Mouse (Mus musculus) embryonic facial prominence, embryonic 11.5 days (tissue): Measurements from ENCODE around the gene Lpin1. TPM values are rescaled to one million over a fixed set of nuclear protein-coding genes. Genes with fewer than 3 reads are reported as not detected.

ENCODE experiments used
- ATAC-seq: fragments of 200-750 bp; cut with Nextera tagmentation; replicated peaks from 2 replicates; pipeline ENCODE4 v1.8.0; 2017; ENCODE audit warnings: low read depth; ENCODE audit not compliant: insufficient number of reproducible peaks, low FRiP score, low TSS enrichment
- DNase-seq: peaks from one replicate; pipeline ENCODE4 v3.0.0-alpha.2; 2015; ENCODE audit warnings: low spot score
- H3K27ac ChIP-seq: fragments of 300-500 bp; sonication (generic); replicated peaks from 2 replicates; pipeline ENCODE4 v1.5.1; 2014; ENCODE audit warnings: mild to moderate bottlenecking, low read depth, low read length, control low read depth
- H3K27me3 ChIP-seq: fragments of 300-500 bp; sonication (generic); 2 replicates; pipeline ENCODE4 v1.6.1; 2014; ENCODE audit warnings: mild to moderate bottlenecking, low read length, moderate library complexity, mixed read lengths; ENCODE audit not compliant: control insufficient read depth, insufficient read depth
- H3K36me3 ChIP-seq: fragments of 300-500 bp; sonication (generic); replicated peaks from 2 replicates; pipeline ENCODE4 v1.6.1; 2014; ENCODE audit warnings: low read depth, mild to moderate bottlenecking, low read length, moderate library complexity, mixed read lengths; ENCODE audit not compliant: control insufficient read depth, insufficient read depth
- H3K4me1 ChIP-seq: fragments of 300-500 bp; sonication (generic); 2 replicates; pipeline ENCODE4 v1.6.1; 2014; ENCODE audit warnings: low read length, mixed read lengths; ENCODE audit not compliant: control insufficient read depth, insufficient read depth
- H3K4me2 ChIP-seq: fragments of 300-500 bp; sonication (generic); 2 replicates; pipeline ENCODE4 v1.6.1; 2014; ENCODE audit warnings: low read depth, mild to moderate bottlenecking, control low read depth, low read length, moderate library complexity
- H3K4me3 ChIP-seq: fragments of 300-500 bp; sonication (generic); 2 replicates; pipeline ENCODE4 v1.5.1; 2014; ENCODE audit warnings: low read depth, low read length, control low read depth
- H3K9ac ChIP-seq: fragments of 300-500 bp; sonication (generic); replicated peaks from 2 replicates; pipeline ENCODE4 v1.6.1; 2014; ENCODE audit warnings: mild to moderate bottlenecking, control low read depth, low read length
- H3K9me3 ChIP-seq: fragments of 300-500 bp; sonication (generic); replicated peaks from 2 replicates; pipeline ENCODE4 v1.6.1; 2016; ENCODE audit warnings: mild to moderate bottlenecking, low read length, inconsistent platforms, mixed read lengths; ENCODE audit not compliant: control insufficient read depth
- WGBS: fragments of 180-500 bp; shearing (Covaris S2); extraction: QIAGEN DNeasy Blood & Tissue Kit; methylation state at CpG from one replicate; pipeline ENCODE4 v1.1.7; 2014; 5-methylcytosine and 5-hydroxymethylcytosine counted together
- polyA plus RNA-seq: library from polyadenylated mRNA; unstranded; fragments of >200 nt; fragmentation: Nextera tagmentation; extraction: Ambion mirVana; gene quantifications from 2 replicates; pipeline ENCODE4 v1.2.1, GENCODE M21; 2014

Gene Lpin1
- polyA plus RNA-seq, 1 experiment from 2014 or later: 6.9 TPM

DNA sequence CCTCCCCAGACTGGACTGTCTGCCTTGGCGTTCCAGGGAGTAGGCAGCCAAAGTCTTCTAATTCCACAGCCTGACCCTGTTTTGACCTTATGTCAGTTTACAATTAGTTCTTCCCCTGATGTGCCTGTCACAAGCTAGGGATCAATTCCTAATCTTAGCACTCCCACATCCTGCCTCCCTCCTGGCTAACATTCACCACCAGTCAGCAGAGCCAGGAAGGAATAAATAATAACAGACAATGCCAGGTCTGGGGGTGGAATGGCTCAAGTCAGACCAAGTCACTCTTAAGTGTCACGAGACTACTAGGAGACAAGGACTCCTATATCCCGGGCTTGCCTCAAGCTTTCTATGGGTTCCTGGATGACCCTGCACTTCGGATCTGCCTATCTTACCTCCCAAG, 20.8 kb downstream of the Lpin1 start:
- H3K4me2 ChIP-seq: no peak overlapping the region; the same call in 1 of the 2 replicates
- DNase-seq: no peak
- peaks cover 6% of the 10 kb centered on the region for H3K4me1 ChIP-seq
- ATAC-seq: no peak; the same call in 1 of the 2 replicates
- 0 out of 2 replicates have a peak overlapping the region, but pooled peaks have one; percentile 38 for H3K27ac ChIP-seq
- no peak overlapping the region for H3K4me3 ChIP-seq
- WGBS: 26% methylated on average over 3 of the region's 4 CpGs
- H3K36me3 ChIP-seq: no peaks in the 10 kb centered on the region
- no peaks in the 10 kb centered on the region for H3K9me3 ChIP-seq
- no peaks in the 10 kb centered on the region for H3K27me3 ChIP-seq
- H3K9ac ChIP-seq: no peak overlapping the region

- Histone ChIP-seq H3K4me3 (peak overlapping the region; percentile 77), H3K9me3 (no peaks in the 10 kb centered on the region), H3K27me3 (no peaks in the 10 kb centered on the region), H3K4me2 (peak overlapping the region; percentile 84), H3K4me1 (peaks cover 6% of the 10 kb centered on the region), H3K9ac (peak overlapping the region; percentile 77), H3K36me3 (no peaks in the 10 kb centered on the region), H3K27ac (peak overlapping the region; percentile 13; the same call in 1 of the 2 replicates)
- ATAC-seq (peak; percentile 80), DNase-seq (peak; percentile 95)
- WGBS: under 1% methylated on average over 34 of the region's 36 CpGs
Measured at GRCm38 (mm10) chr12:16589204-16589949, 21.4 kb downstream of the Lpin1 start.

DNA sequence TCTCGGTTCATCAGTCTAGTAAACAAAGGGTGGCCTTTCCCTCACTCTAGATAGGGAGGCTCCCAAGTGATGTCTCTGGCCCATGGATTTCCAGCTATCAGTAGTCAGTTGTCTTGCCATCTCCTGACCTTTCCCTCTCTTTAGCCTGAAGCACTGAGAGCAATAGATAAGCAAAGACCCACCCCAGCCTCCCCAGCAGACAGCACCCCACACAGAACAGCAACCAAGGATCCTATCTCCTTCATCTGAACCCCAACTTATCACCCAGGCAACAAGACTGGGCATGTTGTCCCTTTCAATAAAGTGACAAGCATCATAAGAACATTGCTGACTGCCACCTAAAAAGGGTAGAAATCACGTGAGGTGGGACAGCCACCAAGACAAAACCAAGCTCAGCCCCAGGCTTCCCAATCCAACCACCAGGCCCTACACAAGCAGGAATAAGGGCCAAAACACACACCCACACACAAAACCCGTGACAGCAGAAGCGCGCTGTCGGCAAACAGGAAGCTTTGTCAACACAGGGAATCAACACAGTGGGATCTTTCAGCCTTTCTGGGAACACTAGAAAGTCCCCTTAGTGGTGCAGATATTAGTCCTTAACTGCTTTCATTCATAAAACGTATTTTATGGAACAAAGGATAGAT, 22.2 kb downstream of the Lpin1 start:
- DNase-seq (no peak), ATAC-seq (no peak)
- Histone ChIP-seq H3K27ac (no peak overlapping the region), H3K9me3 (no peaks in the 10 kb centered on the region), H3K36me3 (no peaks in the 10 kb centered on the region), H3K9ac (peak overlapping the region; percentile 77; the same call in 1 of the 2 replicates), H3K4me1 (peaks cover 6% of the 10 kb centered on the region), H3K4me3 (peak overlapping the region; percentile 77), H3K4me2 (peak overlapping the region; percentile 84), H3K27me3 (no peaks in the 10 kb centered on the region)
- WGBS: 25% methylated on average over 7 of the region's 7 CpGs

GRCm38 (mm10) chr12:16587767-16588166, 23.0 kb downstream of the Lpin1 start:
- no peaks in the 10 kb centered on the region for H3K9me3 ChIP-seq
- no peak overlapping the region; the same call in 1 of the 2 replicates for H3K4me2 ChIP-seq
- no peaks in the 10 kb centered on the region for H3K27me3 ChIP-seq
- H3K9ac ChIP-seq: no peak overlapping the region
- no peaks in the 10 kb centered on the region for H3K36me3 ChIP-seq
- no peak for DNase-seq
- H3K27ac ChIP-seq: no peak overlapping the region
- WGBS: 67% methylated on average over 5 of the region's 5 CpGs
- no peak for ATAC-seq
- H3K4me1 ChIP-seq: peaks cover 6% of the 10 kb centered on the region
- H3K4me3 ChIP-seq: no peak overlapping the region

- H3K27ac ChIP-seq: no peak overlapping the region
- 84% methylated on average over 2 of the region's 2 CpGs for WGBS
- DNase-seq: no peak
- H3K9me3 ChIP-seq: no peaks in the 10 kb centered on the region
- H3K4me2 ChIP-seq: no peak overlapping the region
- no peak overlapping the region for H3K9ac ChIP-seq
- H3K27me3 ChIP-seq: no peaks in the 10 kb centered on the region
- H3K4me3 ChIP-seq: no peak overlapping the region
- H3K4me1 ChIP-seq: peaks cover 5% of the 10 kb centered on the region
- H3K36me3 ChIP-seq: no peaks in the 10 kb centered on the region
- ATAC-seq: no peak
Measured at GRCm38 (mm10) chr12:16587111-16587510, 23.7 kb downstream of the Lpin1 start.

DNA sequence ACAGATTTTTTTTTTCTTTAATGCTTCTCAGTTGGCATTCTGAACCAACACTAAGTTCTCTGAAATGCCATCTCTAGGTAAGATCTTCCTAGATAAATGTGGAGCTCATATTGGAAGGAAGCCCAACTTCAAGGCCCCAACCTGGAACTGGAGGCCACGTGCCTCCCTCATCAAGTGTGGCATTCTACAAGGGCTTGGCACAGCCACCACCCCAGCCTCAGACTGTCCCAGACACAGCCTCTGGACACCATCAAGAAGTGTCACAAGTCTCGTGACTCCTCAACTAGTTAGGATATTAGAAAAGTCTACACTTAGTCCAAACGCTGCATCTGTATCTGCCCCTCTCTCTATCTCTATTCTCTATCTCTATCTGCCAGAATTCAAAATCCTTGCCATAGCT, 25.8 kb downstream of the Lpin1 start:
- no peak overlapping the region for H3K9ac ChIP-seq
- ATAC-seq (no peak), DNase-seq (no peak)
- H3K4me2 ChIP-seq: no peak overlapping the region
- no peak overlapping the region for H3K27ac ChIP-seq
- 86% methylated on average over 3 of the region's 3 CpGs for WGBS
- H3K9me3 ChIP-seq: no peaks in the 10 kb centered on the region
- no peaks in the 10 kb centered on the region for H3K4me1 ChIP-seq
- no peak overlapping the region for H3K4me3 ChIP-seq
- H3K36me3 ChIP-seq: no peaks in the 10 kb centered on the region; the same call in 1 of the 2 replicates
- H3K27me3 ChIP-seq: no peaks in the 10 kb centered on the region

DNA sequence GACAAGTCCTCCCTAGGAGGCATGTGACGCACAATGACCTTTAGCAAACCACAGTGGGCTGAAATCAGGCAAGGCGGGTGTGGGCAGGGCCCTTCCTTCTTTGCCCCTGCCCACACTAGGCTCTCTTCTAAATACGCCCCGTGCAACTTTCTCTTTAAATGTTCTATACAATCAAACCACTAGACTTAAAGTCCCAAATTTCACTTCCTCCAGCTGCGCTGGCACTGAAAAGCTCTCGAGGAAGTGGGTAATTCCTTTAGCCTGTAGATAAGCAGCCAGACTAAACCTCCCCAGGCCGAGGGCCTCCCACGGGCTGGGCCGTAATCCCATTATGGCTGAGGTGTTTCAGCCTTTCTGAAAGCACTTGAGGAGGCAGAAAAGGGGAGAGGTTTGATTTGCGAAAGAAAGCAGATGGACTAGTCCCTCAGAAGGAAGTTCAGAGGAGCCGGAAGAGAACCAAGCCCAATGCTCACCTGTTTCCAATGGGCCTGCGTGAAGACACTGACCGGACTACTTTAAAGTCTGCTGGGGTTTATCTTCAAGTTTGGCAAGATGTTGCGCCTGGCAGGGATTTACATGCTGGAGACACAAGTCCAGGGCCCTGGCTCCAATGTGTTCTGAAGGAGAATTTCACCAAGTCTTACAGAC, 26.6 kb downstream of the Lpin1 start:
- Histone ChIP-seq H3K4me2 (no peak overlapping the region), H3K9me3 (no peaks in the 10 kb centered on the region), H3K27me3 (no peaks in the 10 kb centered on the region), H3K4me1 (no peaks in the 10 kb centered on the region), H3K36me3 (no peaks in the 10 kb centered on the region; the same call in 1 of the 2 replicates), H3K4me3 (no peak overlapping the region), H3K27ac (no peak overlapping the region), H3K9ac (no peak overlapping the region)
- WGBS: 46% methylated on average over 14 of the region's 14 CpGs
- DNase-seq (no peak), ATAC-seq (no peak)

GRCm38 (mm10) chr12:16583313-16583712, 27.5 kb downstream of the Lpin1 start:
- Histone ChIP-seq H3K9me3 (no peaks in the 10 kb centered on the region), H3K27me3 (no peaks in the 10 kb centered on the region), H3K27ac (no peak overlapping the region), H3K4me1 (no peaks in the 10 kb centered on the region), H3K36me3 (no peaks in the 10 kb centered on the region; the same call in 1 of the 2 replicates), H3K4me2 (no peak overlapping the region), H3K4me3 (no peak overlapping the region), H3K9ac (no peak overlapping the region)
- DNase-seq: no peak
- 87% methylated on average over 3 of the region's 3 CpGs for WGBS
- ATAC-seq: no peak
